Comparison of ENCODE assay signal across 23 mouse cellular contexts in genomic region chr11:8391564-8391963, GRCm38 (mm10).
A peak's percentile ranks its signal among the peaks of the same experiment; 100 is the strongest.
DNase-seq lines count a peak whose midpoint lies in the region; ATAC-seq and TF ChIP-seq lines count a peak whose summit lies in the region.
"Had no signal": no experiment of that assay in that cellular context is flagged by ENCODE, and none has a peak within 500 bp of the region (broad histone marks: within the 10 kb centered on the region; RNA-seq: fewer than 3 reads in every experiment).

No protein-coding gene starts in this region.

- H3K9me3 ChIP-seq in limb, embryonic 11.5 days (ENCODE audit: control insufficient read depth, low read length), result no peaks in the 10 kb centered on the region
- no peaks in the 10 kb centered on the region for H3K9me3 ChIP-seq in limb, embryonic 10.5 days (replicated peaks)
- H3K9me3 ChIP-seq in lung, embryonic 15.5 days, result no peaks in the 10 kb centered on the region
- H3K9me3 ChIP-seq: embryonic facial prominence, embryonic 13.5 days; embryonic facial prominence, embryonic 15.5 days; forebrain, embryonic 10.5 days; forebrain, embryonic 12.5 days had no signal

- no peak overlapping the region for H3K27ac ChIP-seq in gastrocnemius, adult 2 months
- H3K27ac ChIP-seq in limb, embryonic 11.5 days (replicated peaks; ENCODE audit: low read depth, low read length), result no peak overlapping the region
- H3K27ac ChIP-seq in limb, embryonic 10.5 days, result no peak overlapping the region
- no peak overlapping the region for H3K27ac ChIP-seq in lung, embryonic 15.5 days
- H3K27ac ChIP-seq: embryonic facial prominence, embryonic 13.5 days; embryonic facial prominence, embryonic 15.5 days; forebrain, embryonic 10.5 days; forebrain, embryonic 12.5 days had no signal

- no peak for TF ChIP-seq CTCF in gastrocnemius, adult 2 months (IDR thresholded peaks at IDR 0.05)

- intact Hi-C loops in gastrocnemius, adult 2 months (cut with DNase I), result no loop called here

- no peaks in the 10 kb centered on the region for H3K4me1 ChIP-seq in limb, embryonic 11.5 days (ENCODE audit: control insufficient read depth, insufficient read depth, low read length)
- H3K4me1 ChIP-seq in limb, embryonic 10.5 days, result no peaks in the 10 kb centered on the region
- no peaks in the 10 kb centered on the region for H3K4me1 ChIP-seq in lung, embryonic 15.5 days
- H3K4me1 ChIP-seq: embryonic facial prominence, embryonic 13.5 days; embryonic facial prominence, embryonic 15.5 days; forebrain, embryonic 10.5 days; forebrain, embryonic 12.5 days had no signal

- no peak overlapping the region for H3K4me3 ChIP-seq in gastrocnemius, adult 2 months
- no peak overlapping the region for H3K4me3 ChIP-seq in limb, embryonic 11.5 days (ENCODE audit: low read depth, low read length)
- no peak overlapping the region for H3K4me3 ChIP-seq in limb, embryonic 10.5 days
- H3K4me3 ChIP-seq in lung, embryonic 15.5 days, result no peak overlapping the region
- H3K4me3 ChIP-seq: embryonic facial prominence, embryonic 13.5 days; embryonic facial prominence, embryonic 15.5 days; erythroblast, embryonic 14.5 days; forebrain, embryonic 10.5 days; forebrain, embryonic 12.5 days had no signal

- H3K27me3 ChIP-seq in limb, embryonic 11.5 days (ENCODE audit: control insufficient read depth, insufficient read depth, low read length), result no peaks in the 10 kb centered on the region
- H3K27me3 ChIP-seq in limb, embryonic 10.5 days (ENCODE audit: low read depth, poor library complexity, severe bottlenecking), result no peaks in the 10 kb centered on the region
- no peaks in the 10 kb centered on the region for H3K27me3 ChIP-seq in lung, embryonic 15.5 days
- H3K27me3 ChIP-seq: embryonic facial prominence, embryonic 13.5 days; embryonic facial prominence, embryonic 15.5 days; forebrain, embryonic 12.5 days had no signal

- 73% methylated on average over 5 of the region's 5 CpGs for WGBS in limb, embryonic 11.5 days
- 83% methylated on average over 5 of the region's 5 CpGs for WGBS in limb, embryonic 10.5 days
- WGBS in lung, embryonic 15.5 days, result 45% methylated on average over 5 of the region's 5 CpGs

- peak; percentile 34 for DNase-seq in gastrocnemius, adult 2 months
- DNase-seq in gastrocnemius, postnatal 4 days (ENCODE audit: low spot score in 2 of 2), result no peak
- peak; percentile 14 for DNase-seq in limb, embryonic 11.5 days (ENCODE audit: low spot score)
- no peak for DNase-seq in limb, embryonic 10.5 days (ENCODE audit: low spot score)
- DNase-seq in lung, postnatal 4 days, result no peak
- DNase-seq: adrenal gland, adult 2 months; adrenal gland, postnatal 10 days; adrenal gland, postnatal 25 days; cerebellum, adult 11 months; cerebellum, adult 18-20 months; cerebellum, adult 8-10 months; cerebellum, adult 9-11 months; cerebellum, postnatal 14 days; cerebellum, postnatal 36 days; embryo, embryonic 11 days had no signal

- H3K9ac ChIP-seq in limb, embryonic 11.5 days (ENCODE audit: low read length), result no peak overlapping the region
- no peak overlapping the region for H3K9ac ChIP-seq in lung, embryonic 15.5 days
- H3K9ac ChIP-seq: embryonic facial prominence, embryonic 13.5 days; embryonic facial prominence, embryonic 15.5 days; forebrain, embryonic 12.5 days had no signal

- no peak overlapping the region for H3K4me2 ChIP-seq in limb, embryonic 11.5 days (ENCODE audit: low read depth, severe bottlenecking)
- no peak overlapping the region for H3K4me2 ChIP-seq in lung, embryonic 15.5 days
- H3K4me2 ChIP-seq: embryonic facial prominence, embryonic 13.5 days; embryonic facial prominence, embryonic 15.5 days; forebrain, embryonic 12.5 days had no signal

- no peaks in the 10 kb centered on the region for H3K36me3 ChIP-seq in limb, embryonic 11.5 days (ENCODE audit: control insufficient read depth, insufficient read depth, low read length)
- no peaks in the 10 kb centered on the region for H3K36me3 ChIP-seq in limb, embryonic 10.5 days
- H3K36me3 ChIP-seq in lung, embryonic 15.5 days, result no peaks in the 10 kb centered on the region
- H3K36me3 ChIP-seq: embryonic facial prominence, embryonic 13.5 days; embryonic facial prominence, embryonic 15.5 days; forebrain, embryonic 10.5 days; forebrain, embryonic 12.5 days had no signal

- ATAC-seq in limb, embryonic 11.5 days (ENCODE audit: insufficient number of reproducible peaks, low FRiP score, low TSS enrichment, low read depth), result no peak
- peak; percentile 19; the same call in 1 of the 2 replicates for ATAC-seq in lung, embryonic 15.5 days (ENCODE audit: borderline replicate concordance, extremely low read depth, low FRiP score, low TSS enrichment)
- ATAC-seq: forebrain, embryonic 14.5 days; forebrain, embryonic 16.5 days had no signal

Comparison
In these comparisons a context has a peak if more than half of its experiments do, and no peak if none do; other contexts are left out.
1. DNase-seq: peak in gastrocnemius, adult 2 months (single experiment) and limb, embryonic 11.5 days (single experiment); none in gastrocnemius, postnatal 4 days (0 of 2), limb, embryonic 10.5 days (single experiment) and lung, postnatal 4 days (0 of 2).